Mouse (Mus musculus) Muller cell, postnatal 12 days (primary cell): Measurements from ENCODE around the gene Car2.

ENCODE experiments used
- DNase-seq: peaks from one replicate; pipeline ENCODE4 v3.0.0-alpha.2; 2015; ENCODE audit errors: inconsistent ontology term

The Car2 gene

GRCm38 (mm10) chr3:14945627-14946026 is 59.6 kb downstream of the Car2 start:
- DNase-seq = no peak

GRCm38 (mm10) chr3:14948067-14948800 is 62.2 kb downstream of the Car2 start:
- peak; percentile 58 for DNase-seq

GRCm38 (mm10) chr3:14950031-14950430 is 64.0 kb downstream of the Car2 start:
- DNase-seq = no peak
